Mouse (Mus musculus) layer of hippocampus, postnatal 10 days (tissue): Measurements from ENCODE around the gene Gm3252. TPM values are rescaled to one million over a fixed set of nuclear protein-coding genes. Genes with fewer than 3 reads are reported as not detected.
"Not testable (repeated sequence)": the region's sequence is repeated elsewhere in the genome, so short reads cannot be mapped to it uniquely, and the experiment has no call there.

Experiments
- DNase-seq, 2 experiments: peaks; one replicate each; pipeline ENCODE4 v3.0.0; 2021; ENCODE audit warnings: low spot score in 2 of 2
- long read RNA-seq: library from polyadenylated mRNA; stranded (forward); transcript quantifications from one replicate; pipeline ENCODE4 v2.0.0, GENCODE M21; 2023
- total RNA-seq, 2 experiments: library from RNA; stranded (reverse); gene quantifications; 2 replicates each; pipeline ENCODE4 v1.2.3; 2021

Gene Gm3252
- 1 to 10 TPM in 1 of 2 experiments, under 1 TPM in 1; 0.83 to 1.0 TPM for total RNA-seq
- long read RNA-seq, partial matches to known transcripts, result 0 of 1 reads
- long read RNA-seq, other reads (novel, unspliced or antisense), result 1 of 1 reads

- not testable (repeated sequence) for DNase-seq
These were observed at the start of gene Gm3252 for GRCm38 (mm10) chr14:4726038-4726880. Gm3252 (plus strand) TSS chr14:4726775.

DNA sequence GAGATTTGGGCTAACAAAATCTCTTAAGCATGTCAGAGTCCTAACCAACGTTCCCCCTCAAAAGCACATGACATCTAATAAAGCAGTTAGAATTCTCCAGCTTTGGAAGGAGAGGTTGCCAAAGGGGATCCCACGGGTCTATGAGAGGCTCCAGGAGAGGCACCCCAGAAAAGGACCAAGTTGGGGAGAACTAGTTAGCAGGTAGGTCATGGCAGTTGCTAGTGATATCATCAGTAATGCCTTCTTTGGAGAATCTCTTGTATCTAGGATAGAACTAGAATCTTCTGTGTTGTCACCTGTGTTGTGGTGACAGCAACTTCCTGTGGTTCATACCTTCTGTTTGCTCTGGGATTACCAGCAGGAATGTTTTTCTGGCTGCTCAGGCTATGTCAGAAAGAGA, 17.6 kb upstream of the Gm3252 start, which contains the start of gene Gm7876:
Gene Gm7876 (plus strand): TSS at position 301 of the 400 bp plus-strand sequence.
- not testable (repeated sequence) for DNase-seq

DNA sequence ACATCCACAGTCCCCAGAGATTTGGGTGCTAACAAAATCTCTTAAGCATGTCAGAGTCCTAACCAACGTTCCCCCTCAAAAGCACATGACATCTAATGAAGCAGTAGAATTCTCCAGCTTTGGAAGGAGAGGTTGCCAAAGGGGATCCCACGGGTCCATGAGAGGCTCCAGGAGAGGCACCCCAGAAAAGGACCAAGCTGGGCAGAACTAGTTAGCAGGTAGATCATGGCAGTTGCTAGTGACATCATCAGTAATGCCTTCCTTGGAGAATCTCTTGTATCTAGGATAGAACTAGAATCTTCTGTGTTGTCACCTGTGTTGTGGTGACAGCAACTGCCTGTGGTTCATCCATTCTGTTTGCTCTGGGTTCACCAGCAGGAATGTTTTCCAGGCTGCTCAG, 49.5 kb downstream of the Gm3252 start, which contains the start of gene Gm9602:
Gene Gm9602 (plus strand): TSS at position 301 of the 400 bp plus-strand sequence.
- not testable (repeated sequence) for DNase-seq

Other genes starting within 250 kb of the Gm3252 start
- under 1 TPM in 1 of 2 experiments, not detected in 1; 0.21 TPM for gene Gm3182, start 245.0 kb upstream of the Gm3252 start, total RNA-seq
- gene Gm3047, start 171.4 kb upstream of the Gm3252 start, total RNA-seq, result not detected
- gene Gm8159, start 94.4 kb upstream of the Gm3252 start, total RNA-seq, result under 1 TPM; 0.66 to 0.67 TPM
- gene Gm3239, start 62.6 kb upstream of the Gm3252 start, total RNA-seq, result under 1 TPM in 1 of 2 experiments, not detected in 1; 0.59 TPM
- under 1 TPM in 1 of 2 experiments, not detected in 1; 0.27 TPM for gene Gm7876, start 17.5 kb upstream of the Gm3252 start, total RNA-seq
- not detected for gene Gm9602, start 49.6 kb downstream of the Gm3252 start, total RNA-seq
- not detected for gene Gm3269, start 111.3 kb downstream of the Gm3252 start, total RNA-seq
- gene Gm3264, start 128.8 kb downstream of the Gm3252 start, total RNA-seq, result 10 to 100 TPM; 12.2 to 16.1 TPM
- not detected for gene Gm3278, start 165.6 kb downstream of the Gm3252 start, total RNA-seq